Mouse (Mus musculus): ENCODE measurements at regions not wholly inside any gene's neighbourhood (a gene's known extent, or its start where the extent isn't known, plus 50 kb on each side); places are given as distances from the start of the nearest gene placed in this dataset.

DNA sequence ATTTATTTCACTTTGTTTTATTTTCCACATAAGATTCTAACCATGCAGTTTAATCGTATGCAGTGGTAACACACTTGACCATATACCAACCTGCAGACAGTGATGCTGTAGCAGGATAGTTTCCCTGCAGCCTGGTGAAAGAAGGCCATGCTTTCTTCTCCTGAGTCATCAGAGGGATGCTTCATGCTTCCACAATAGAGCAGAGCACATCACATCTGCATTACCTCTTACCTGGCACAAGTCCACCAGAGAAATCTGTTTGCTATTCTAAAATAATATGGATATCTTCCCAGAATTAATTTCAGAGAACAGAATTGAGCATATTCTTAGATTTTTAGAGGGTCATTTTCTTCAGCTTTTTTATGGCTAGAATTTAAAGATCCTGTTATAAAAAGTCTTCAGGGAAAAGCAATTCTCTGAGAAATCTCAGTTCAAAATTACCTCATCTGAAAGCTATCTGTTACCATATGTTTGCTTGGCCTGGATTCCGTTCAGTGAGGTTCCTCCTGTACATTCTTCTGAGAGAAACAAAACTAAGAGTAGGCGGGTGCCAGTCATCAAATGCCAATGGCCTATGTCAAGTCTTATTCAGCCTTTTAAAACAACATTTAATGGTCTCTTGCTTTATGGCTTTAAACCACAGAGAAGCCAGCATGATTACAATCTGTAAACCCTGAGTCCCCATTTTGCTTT, 87.3 kb upstream of the Arsj start:
- TF ChIP-seq POLR2A (IDR thresholded peaks at IDR 0.05; ENCODE audit: insufficient read length, low read depth) (no peak), TCF12 (IDR thresholded peaks at IDR 0.05; ENCODE audit: insufficient read depth, poor library complexity, severe bottlenecking) (no peak), MYOG (IDR thresholded peaks at IDR 0.05; ENCODE audit: control insufficient read depth in 1 of 3, insufficient read depth in 1 of 3, insufficient read length in 2 of 3, low read depth in 2 of 3) (no peak), MAX (IDR thresholded peaks at IDR 0.05; ENCODE audit: low read depth) (no peak), CEBPB (IDR thresholded peaks at IDR 0.05; ENCODE audit: insufficient read depth, poor library complexity, severe bottlenecking) (no peak), E2F4 (IDR thresholded peaks at IDR 0.05; ENCODE audit: insufficient read depth) (no peak), USF1 (IDR thresholded peaks at IDR 0.05; ENCODE audit: low read depth) (no peak)
- H3K4me2 ChIP-seq (ENCODE audit: low read depth) = peak overlapping the region; percentile 62

GRCm38 (mm10) chr3:126284294-126285090, 79.0 kb upstream of the Arsj start:
- H3K79me2 ChIP-seq (ENCODE audit: control insufficient read depth, insufficient read depth) = no peaks in the 10 kb centered on the region
- H3ac ChIP-seq (ENCODE audit: control insufficient read depth, insufficient read length) = no peak overlapping the region
- no peaks in the 10 kb centered on the region for H3K27me3 ChIP-seq (ENCODE audit: control insufficient read depth, insufficient read depth, insufficient read length)
- no peak overlapping the region for H3K4me3 ChIP-seq
- TF ChIP-seq MYOD1 (IDR thresholded peaks at IDR 0.05; ENCODE audit: control insufficient read depth in 1 of 3, insufficient read length in 2 of 3, low read depth in 2 of 3) (no peak), USF1 (IDR thresholded peaks at IDR 0.05; ENCODE audit: low read depth) (no peak), MAX (IDR thresholded peaks at IDR 0.05; ENCODE audit: low read depth) (no peak), REST (IDR thresholded peaks at IDR 0.05; ENCODE audit: insufficient read depth, insufficient read length) (no peak), CEBPB (IDR thresholded peaks at IDR 0.05; ENCODE audit: insufficient read depth, poor library complexity, severe bottlenecking) (no peak), E2F4 (IDR thresholded peaks at IDR 0.05; ENCODE audit: insufficient read depth) (no peak), POLR2A (IDR thresholded peaks at IDR 0.05; ENCODE audit: insufficient read length, low read depth) (no peak)
- H3K36me3 ChIP-seq (ENCODE audit: control insufficient read depth, insufficient read depth) = no peaks in the 10 kb centered on the region
- H3K4me2 ChIP-seq (ENCODE audit: low read depth) = no peak overlapping the region

More for the DNA sequence above, 87.3 kb upstream of the Arsj start:
- H3K79me2 ChIP-seq (ENCODE audit: control insufficient read depth, insufficient read depth) = no peaks in the 10 kb centered on the region
- H3ac ChIP-seq (ENCODE audit: control insufficient read depth, insufficient read length) = no peak overlapping the region
- H3K4me3 ChIP-seq = no peak overlapping the region
- no peaks in the 10 kb centered on the region for H3K36me3 ChIP-seq (ENCODE audit: control insufficient read depth, insufficient read depth)
- H3K27me3 ChIP-seq (ENCODE audit: control insufficient read depth, insufficient read depth, insufficient read length) = no peaks in the 10 kb centered on the region

GRCm38 (mm10) chr3:126292259-126292658, 71.2 kb upstream of the Arsj start:
- TF ChIP-seq MAX (IDR thresholded peaks at IDR 0.05; ENCODE audit: low read depth) (no peak), POLR2AphosphoS2 (IDR thresholded peaks at IDR 0.05; ENCODE audit: insufficient read length, low read depth) (no peak), TCF3 (IDR thresholded peaks at IDR 0.05; ENCODE audit: insufficient read length, low read depth) (no peak), CEBPB (IDR thresholded peaks at IDR 0.05; ENCODE audit: insufficient read depth, poor library complexity, severe bottlenecking) (no peak), E2F4 (IDR thresholded peaks at IDR 0.05; ENCODE audit: insufficient read depth) (no peak), POLR2A (IDR thresholded peaks at IDR 0.05; ENCODE audit: insufficient read length, low read depth) (no peak), MYOG (IDR thresholded peaks at IDR 0.05; ENCODE audit: control insufficient read depth in 1 of 3, insufficient read depth in 1 of 3, insufficient read length in 2 of 3, low read depth in 2 of 3) (no peak), USF1 (IDR thresholded peaks at IDR 0.05; ENCODE audit: low read depth) (no peak), REST (IDR thresholded peaks at IDR 0.05; ENCODE audit: insufficient read depth, insufficient read length) (no peak), MYOD1 (IDR thresholded peaks at IDR 0.05; ENCODE audit: control insufficient read depth in 1 of 3, insufficient read length in 2 of 3, low read depth in 2 of 3) (no peak), SRF (IDR thresholded peaks at IDR 0.05; ENCODE audit: control insufficient read depth, insufficient read length, low read depth) (no peak), TCF12 (IDR thresholded peaks at IDR 0.05; ENCODE audit: insufficient read depth, poor library complexity, severe bottlenecking) (no peak)
- H3K79me2 ChIP-seq (ENCODE audit: control insufficient read depth, insufficient read depth) = no peaks in the 10 kb centered on the region
- H3ac ChIP-seq (ENCODE audit: control insufficient read depth, insufficient read length) = no peak overlapping the region
- no peak overlapping the region for H3K4me3 ChIP-seq
- no peaks in the 10 kb centered on the region for H3K36me3 ChIP-seq (ENCODE audit: control insufficient read depth, insufficient read depth)
- H3K4me2 ChIP-seq (ENCODE audit: low read depth) = peak overlapping the region; percentile 70
- H3K27me3 ChIP-seq (ENCODE audit: control insufficient read depth, insufficient read depth, insufficient read length) = no peaks in the 10 kb centered on the region

DNA sequence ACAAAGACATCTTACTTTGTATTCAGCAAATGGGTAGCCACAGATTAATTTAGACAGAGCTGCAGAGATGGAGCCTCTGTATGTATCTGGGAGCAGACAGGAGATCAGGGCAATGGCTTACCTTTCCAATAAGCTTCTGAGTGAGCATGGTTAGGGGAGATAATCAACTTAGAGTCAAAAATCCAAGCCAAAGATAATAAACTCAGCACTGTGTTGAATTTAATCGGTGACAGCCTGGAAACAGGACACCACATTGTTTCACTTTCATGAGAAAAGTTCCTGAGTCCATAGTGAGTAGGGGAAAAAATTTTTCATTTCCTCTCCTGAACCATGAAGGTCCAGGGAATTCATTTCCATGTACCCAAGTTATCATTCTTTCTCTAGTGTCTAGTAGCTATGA, 70.7 kb upstream of the Arsj start:
- TF ChIP-seq CEBPB (IDR thresholded peaks at IDR 0.05; ENCODE audit: insufficient read depth, poor library complexity, severe bottlenecking) (no peak), MAX (IDR thresholded peaks at IDR 0.05; ENCODE audit: low read depth) (no peak), POLR2AphosphoS2 (IDR thresholded peaks at IDR 0.05; ENCODE audit: insufficient read length, low read depth) (no peak), SRF (IDR thresholded peaks at IDR 0.05; ENCODE audit: control insufficient read depth, insufficient read length, low read depth) (no peak), USF1 (IDR thresholded peaks at IDR 0.05; ENCODE audit: low read depth) (no peak), E2F4 (IDR thresholded peaks at IDR 0.05; ENCODE audit: insufficient read depth) (no peak), TCF3 (IDR thresholded peaks at IDR 0.05; ENCODE audit: insufficient read length, low read depth) (no peak)
- no peaks in the 10 kb centered on the region for H3K36me3 ChIP-seq (ENCODE audit: control insufficient read depth, insufficient read depth)
- H3K4me3 ChIP-seq = no peak overlapping the region
- no peak overlapping the region for H3ac ChIP-seq (ENCODE audit: control insufficient read depth, insufficient read length)
- peak overlapping the region; percentile 70 for H3K4me2 ChIP-seq (ENCODE audit: low read depth)
- no peaks in the 10 kb centered on the region for H3K79me2 ChIP-seq (ENCODE audit: control insufficient read depth, insufficient read depth)
- no peaks in the 10 kb centered on the region for H3K27me3 ChIP-seq (ENCODE audit: control insufficient read depth, insufficient read depth, insufficient read length)

GRCm38 (mm10) chr3:126293645-126294044, 69.8 kb upstream of the Arsj start:
- TF ChIP-seq SRF (IDR thresholded peaks at IDR 0.05; ENCODE audit: control insufficient read depth, insufficient read length, low read depth) = no peak
- TF ChIP-seq CEBPB (IDR thresholded peaks at IDR 0.05; ENCODE audit: insufficient read depth, poor library complexity, severe bottlenecking) = no peak
- no peak for TF ChIP-seq USF1 (IDR thresholded peaks at IDR 0.05; ENCODE audit: low read depth)
- TF ChIP-seq REST (IDR thresholded peaks at IDR 0.05; ENCODE audit: insufficient read depth, insufficient read length) = no peak
- no peak for TF ChIP-seq MYOG (IDR thresholded peaks at IDR 0.05; ENCODE audit: control insufficient read depth in 1 of 3, insufficient read depth in 1 of 3, insufficient read length in 2 of 3, low read depth in 2 of 3)
- TF ChIP-seq POLR2A (IDR thresholded peaks at IDR 0.05; ENCODE audit: insufficient read length, low read depth) = no peak
- no peak for TF ChIP-seq TCF3 (IDR thresholded peaks at IDR 0.05; ENCODE audit: insufficient read length, low read depth)
- no peak for TF ChIP-seq E2F4 (IDR thresholded peaks at IDR 0.05; ENCODE audit: insufficient read depth)
- no peak for TF ChIP-seq TCF12 (IDR thresholded peaks at IDR 0.05; ENCODE audit: insufficient read depth, poor library complexity, severe bottlenecking)
- TF ChIP-seq MAX (IDR thresholded peaks at IDR 0.05; ENCODE audit: low read depth) = no peak
- TF ChIP-seq POLR2AphosphoS2 (IDR thresholded peaks at IDR 0.05; ENCODE audit: insufficient read length, low read depth) = no peak
- TF ChIP-seq MYOD1 (IDR thresholded peaks at IDR 0.05; ENCODE audit: control insufficient read depth in 1 of 3, insufficient read length in 2 of 3, low read depth in 2 of 3) = no peak
- no peaks in the 10 kb centered on the region for H3K27me3 ChIP-seq (ENCODE audit: control insufficient read depth, insufficient read depth, insufficient read length)

More at GRCm38 (mm10) chr3:126293645-126294044, 69.8 kb upstream of the Arsj start:
- no peak overlapping the region for H3K4me2 ChIP-seq (ENCODE audit: low read depth)
- no peaks in the 10 kb centered on the region for H3K79me2 ChIP-seq (ENCODE audit: control insufficient read depth, insufficient read depth)
- no peak overlapping the region for H3K4me3 ChIP-seq
- no peak overlapping the region for H3ac ChIP-seq (ENCODE audit: control insufficient read depth, insufficient read length)
- no peaks in the 10 kb centered on the region for H3K36me3 ChIP-seq (ENCODE audit: control insufficient read depth, insufficient read depth)
